21 mouse cellular contexts compared by ENCODE assay signal in the genomic region with DNA sequence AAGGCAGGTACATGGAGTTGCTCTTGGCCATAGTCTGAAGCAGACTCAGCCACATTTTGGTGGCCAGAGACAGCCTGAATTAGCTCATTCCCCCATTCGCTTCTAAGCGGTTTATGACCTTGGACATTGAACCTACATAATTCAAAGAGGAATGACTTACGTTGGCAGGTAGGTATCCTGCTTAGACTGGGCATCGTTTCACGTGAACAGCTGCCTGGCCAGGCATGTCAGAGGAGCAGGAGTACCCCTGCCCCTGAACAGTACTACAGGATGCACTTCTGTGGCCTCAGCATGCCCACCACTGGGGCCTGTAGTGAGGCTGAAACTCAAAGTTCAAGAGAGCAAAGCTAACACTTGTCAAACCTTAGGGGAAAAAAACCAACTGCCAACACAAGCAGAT. TPM values are rescaled to one million over a fixed set of nuclear protein-coding genes. Genes with fewer than 3 reads are reported as not detected.
A peak's percentile ranks its signal among the peaks of the same experiment; 100 is the strongest.
DNase-seq lines count a peak whose midpoint lies in the region; ATAC-seq and TF ChIP-seq lines count a peak whose summit lies in the region.
"Had no signal": no experiment of that assay in that cellular context is flagged by ENCODE, and none has a peak within 500 bp of the region (broad histone marks: within the 10 kb centered on the region; RNA-seq: fewer than 3 reads in every experiment).

No protein-coding gene starts in this region.

- DNase-seq in liver, embryonic 11.5 days (ENCODE audit: low spot score): no peak
- peak; percentile 5 for DNase-seq in kidney, postnatal 0 days (ENCODE audit: low spot score)
- DNase-seq in liver, embryonic 14.5 days (ENCODE audit: low read depth in 3 of 3, low spot score in 3 of 3): no peak
- DNase-seq in layer of hippocampus, postnatal 25 days (ENCODE audit: extremely low spot score in 1 of 2, low spot score in 1 of 2): no peak
- no peak for DNase-seq in spleen, postnatal 14 days (ENCODE audit: low spot score in 2 of 2)
- DNase-seq in frontal cortex, adult 2 months (ENCODE audit: extremely low spot score in 1 of 2, low spot score in 1 of 2): no peak
- DNase-seq: adrenal gland, postnatal 36 days; cerebellum, adult 11-12 months; cerebellum, postnatal 25 days; heart, adult 2 months; lung, postnatal 4 days; retina, postnatal 1 day; right cerebral cortex, postnatal 4 days; thymus, postnatal 14 days had no signal

- no peak overlapping the region for H3K9ac ChIP-seq in liver, embryonic 12.5 days
- no peak overlapping the region for H3K9ac ChIP-seq in liver, embryonic 11.5 days (ENCODE audit: low read depth, low read length)
- H3K9ac ChIP-seq in kidney, postnatal 0 days (ENCODE audit: low read depth, low read length): no peak overlapping the region
- no peak overlapping the region for H3K9ac ChIP-seq in liver, embryonic 14.5 days (replicated peaks)
- H3K9ac ChIP-seq: limb, embryonic 12.5 days; lung, embryonic 15.5 days had no signal

- no peaks in the 10 kb centered on the region for H3K27me3 ChIP-seq in liver, embryonic 12.5 days (replicated peaks)
- H3K27me3 ChIP-seq in liver, embryonic 11.5 days (replicated peaks; ENCODE audit: control insufficient read depth, insufficient read depth, low read length): no peaks in the 10 kb centered on the region
- no peaks in the 10 kb centered on the region for H3K27me3 ChIP-seq in kidney, postnatal 0 days (ENCODE audit: insufficient read depth, low read length)
- no peaks in the 10 kb centered on the region for H3K27me3 ChIP-seq in liver, embryonic 14.5 days (ENCODE audit: control insufficient read depth, insufficient read depth, low read length)
- H3K27me3 ChIP-seq: limb, embryonic 12.5 days; lung, embryonic 15.5 days had no signal

- no peaks in the 10 kb centered on the region for H3K4me1 ChIP-seq in liver, embryonic 12.5 days
- H3K4me1 ChIP-seq in liver, embryonic 11.5 days (replicated peaks; ENCODE audit: control insufficient read depth, insufficient read depth, low read length): 0 out of 2 replicates have a peak, but pooled peaks cover 3% of the 10 kb centered on the region
- H3K4me1 ChIP-seq in kidney, postnatal 0 days (replicated peaks; ENCODE audit: insufficient read depth, low read length): no peaks in the 10 kb centered on the region
- peaks cover 0 to 4% of the 10 kb centered on the region in 2 experiments; a peak in 1 of 4 replicates for H3K4me1 ChIP-seq in liver, embryonic 14.5 days (replicated peaks; ENCODE audit: control insufficient read depth in 2 of 2, insufficient read depth in 2 of 2, low read length in 1 of 2)
- H3K4me1 ChIP-seq: limb, embryonic 12.5 days; lung, embryonic 15.5 days had no signal

- H3K36me3 ChIP-seq in liver, embryonic 12.5 days: no peaks in the 10 kb centered on the region
- H3K36me3 ChIP-seq in liver, embryonic 11.5 days (ENCODE audit: control insufficient read depth, insufficient read depth, low read length): no peaks in the 10 kb centered on the region
- H3K36me3 ChIP-seq in kidney, postnatal 0 days (ENCODE audit: insufficient read depth, low read length): no peaks in the 10 kb centered on the region
- no peaks in the 10 kb centered on the region for H3K36me3 ChIP-seq in liver, embryonic 14.5 days (replicated peaks; ENCODE audit: control insufficient read depth, insufficient read depth, low read depth)
- H3K36me3 ChIP-seq: limb, embryonic 12.5 days; lung, embryonic 15.5 days had no signal

- ATAC-seq in liver, embryonic 12.5 days: 0 out of 2 replicates have a peak, but pooled peaks have one; percentile 44
- ATAC-seq in liver, embryonic 11.5 days (replicated peaks; ENCODE audit: low FRiP score): no peak
- peak; percentile 96 for ATAC-seq in kidney, postnatal 0 days (replicated peaks; ENCODE audit: low FRiP score, low read depth)
- 0 out of 2 replicates have a peak, but pooled peaks have one; percentile 29 for ATAC-seq in liver, embryonic 14.5 days (ENCODE audit: insufficient read depth)
- ATAC-seq: hindbrain, embryonic 16.5 days; midbrain, embryonic 16.5 days had no signal

- H3K4me3 ChIP-seq in liver, embryonic 12.5 days: no peak overlapping the region
- no peak overlapping the region for H3K4me3 ChIP-seq in liver, embryonic 11.5 days (ENCODE audit: low read depth, low read length)
- H3K4me3 ChIP-seq in kidney, postnatal 0 days (replicated peaks; ENCODE audit: low read depth, low read length): no peak overlapping the region
- H3K4me3 ChIP-seq in liver, embryonic 14.5 days (ENCODE audit: insufficient read depth in 1 of 2, low read depth in 2 of 2, low read length in 2 of 2): no peak overlapping the region
- H3K4me3 ChIP-seq: heart, adult 2 months; limb, embryonic 12.5 days; lung, embryonic 15.5 days had no signal

- H3K9me3 ChIP-seq in liver, embryonic 12.5 days (replicated peaks): no peaks in the 10 kb centered on the region
- no peaks in the 10 kb centered on the region for H3K9me3 ChIP-seq in liver, embryonic 11.5 days (ENCODE audit: control insufficient read depth, low read length)
- no peaks in the 10 kb centered on the region for H3K9me3 ChIP-seq in kidney, postnatal 0 days (replicated peaks; ENCODE audit: low read length)
- H3K9me3 ChIP-seq in liver, embryonic 14.5 days (ENCODE audit: control insufficient read depth, low read length): no peaks in the 10 kb centered on the region
- H3K9me3 ChIP-seq: limb, embryonic 12.5 days; lung, embryonic 15.5 days had no signal

- H3K4me2 ChIP-seq in liver, embryonic 12.5 days: no peak overlapping the region
- no peak overlapping the region for H3K4me2 ChIP-seq in liver, embryonic 11.5 days
- H3K4me2 ChIP-seq in kidney, postnatal 0 days (ENCODE audit: low read length): no peak overlapping the region
- no peak overlapping the region for H3K4me2 ChIP-seq in liver, embryonic 14.5 days (ENCODE audit: low read depth)
- H3K4me2 ChIP-seq: limb, embryonic 12.5 days; lung, embryonic 15.5 days had no signal

- WGBS in liver, embryonic 12.5 days (ENCODE audit: insufficient replicate concordance): 65% methylated on average over 5 of the region's 5 CpGs
- WGBS in liver, embryonic 11.5 days: 75% methylated on average over 5 of the region's 5 CpGs
- 41% methylated on average over 5 of the region's 5 CpGs for WGBS in kidney, postnatal 0 days
- WGBS in liver, embryonic 14.5 days (ENCODE audit: insufficient replicate concordance): 58% methylated on average over 5 of the region's 5 CpGs

- no peak for TF ChIP-seq CTCF in kidney, postnatal 0 days (IDR thresholded peaks at IDR 0.05; ENCODE audit: low read depth)
- TF ChIP-seq CTCF in liver, embryonic 14.5 days (IDR thresholded peaks at IDR 0.05; ENCODE audit: low read depth): no peak

- no peak overlapping the region for H3K27ac ChIP-seq in liver, embryonic 12.5 days
- H3K27ac ChIP-seq in liver, embryonic 11.5 days (ENCODE audit: low read depth, low read length): no peak overlapping the region
- H3K27ac ChIP-seq in kidney, postnatal 0 days: 0 out of 2 replicates have a peak overlapping the region, but pooled peaks have one; percentile 28
- no peak overlapping the region for H3K27ac ChIP-seq in liver, embryonic 14.5 days
- H3K27ac ChIP-seq: heart, adult 2 months; limb, embryonic 12.5 days; lung, embryonic 15.5 days had no signal

- no peak for TF ChIP-seq EP300 in liver, embryonic 14.5 days (IDR thresholded peaks at IDR 0.05; ENCODE audit: low read depth)

RNA-seq across cellular contexts. Expression of a gene that starts 4.0 kb away (rescaled TPM):
- 54.0 and 57.6 TPM in 2 replicates for polyA plus RNA-seq in liver, embryonic 12.5 days (2016; fragmentation: Nextera tagmentation; extraction: Ambion mirVana)
- 22.8 and 23.8 TPM in 2 replicates for polyA plus RNA-seq in liver, embryonic 11.5 days (2014; fragmentation: Nextera tagmentation; extraction: Ambion mirVana)
- 929 and 971 TPM in 2 replicates for polyA plus RNA-seq in kidney, postnatal 0 days (2015; fragmentation: Nextera tagmentation; extraction: Ambion mirVana)
- polyA plus RNA-seq in liver, embryonic 14.5 days (2012; rRNA removed): 88.5 and 103 TPM in 2 replicates
- polyA plus RNA-seq in liver, embryonic 14.5 days (2014; fragmentation: Nextera tagmentation; extraction: Ambion mirVana): 240 and 257 TPM in 2 replicates
- total RNA-seq in layer of hippocampus, postnatal 25 days (2021): 1 to 10 TPM; 1.3 to 1.9 TPM
- polyA plus RNA-seq in frontal cortex, adult 2 months (2012; rRNA removed): 3.3 and 3.7 TPM in 2 replicates
- total RNA-seq: hematopoietic stem cell, adult 5-6 weeks had no signal
- polyA plus RNA-seq: forebrain, embryonic 11.5 days had no signal

RNA-seq across cellular contexts. Expression of a gene that starts 32.4 kb away (rescaled TPM):
- polyA plus RNA-seq in liver, embryonic 12.5 days (2016; fragmentation: Nextera tagmentation; extraction: Ambion mirVana): 4.3 and 4.6 TPM in 2 replicates
- polyA plus RNA-seq in liver, embryonic 11.5 days (2014; fragmentation: Nextera tagmentation; extraction: Ambion mirVana): 7.4 and 9.2 TPM in 2 replicates
- 9.0 and 9.1 TPM in 2 replicates for polyA plus RNA-seq in kidney, postnatal 0 days (2015; fragmentation: Nextera tagmentation; extraction: Ambion mirVana)
- polyA plus RNA-seq in liver, embryonic 14.5 days (2012; rRNA removed): 0.88 and 1.5 TPM in 2 replicates
- polyA plus RNA-seq in liver, embryonic 14.5 days (2014; fragmentation: Nextera tagmentation; extraction: Ambion mirVana): 2.6 and 3.5 TPM in 2 replicates
- 10 to 100 TPM; 23.1 to 28.3 TPM for total RNA-seq in layer of hippocampus, postnatal 25 days (2021)
- 3.3 and 3.6 TPM in 2 replicates for polyA plus RNA-seq in frontal cortex, adult 2 months (2012; rRNA removed)

RNA-seq across cellular contexts. Expression of a gene that starts 32.5 kb away (rescaled TPM):
- 65.8 and 67.3 TPM in 2 replicates for polyA plus RNA-seq in liver, embryonic 12.5 days (2016; fragmentation: Nextera tagmentation; extraction: Ambion mirVana)
- 89.4 and 106 TPM in 2 replicates for polyA plus RNA-seq in liver, embryonic 11.5 days (2014; fragmentation: Nextera tagmentation; extraction: Ambion mirVana)
- polyA plus RNA-seq in kidney, postnatal 0 days (2015; fragmentation: Nextera tagmentation; extraction: Ambion mirVana): 93.8 and 96.4 TPM in 2 replicates
- 11.7 and 16.6 TPM in 2 replicates for polyA plus RNA-seq in liver, embryonic 14.5 days (2012; rRNA removed)
- polyA plus RNA-seq in liver, embryonic 14.5 days (2014; fragmentation: Nextera tagmentation; extraction: Ambion mirVana): 55.7 TPM in 2 replicates
- total RNA-seq in layer of hippocampus, postnatal 25 days (2021): 10 to 100 TPM; 31.4 to 33.8 TPM
- polyA plus RNA-seq in frontal cortex, adult 2 months (2012; rRNA removed): 19.6 and 20.7 TPM in 2 replicates

RNA-seq across cellular contexts. Expression of a gene that starts 44.3 kb away (rescaled TPM):
- polyA plus RNA-seq in liver, embryonic 12.5 days (2016; fragmentation: Nextera tagmentation; extraction: Ambion mirVana): 13.3 and 14.6 TPM in 2 replicates
- polyA plus RNA-seq in liver, embryonic 11.5 days (2014; fragmentation: Nextera tagmentation; extraction: Ambion mirVana): 17.4 and 17.8 TPM in 2 replicates
- 29.6 and 30.1 TPM in 2 replicates for polyA plus RNA-seq in kidney, postnatal 0 days (2015; fragmentation: Nextera tagmentation; extraction: Ambion mirVana)
- 4.8 and 5.8 TPM in 2 replicates for polyA plus RNA-seq in liver, embryonic 14.5 days (2012; rRNA removed)
- 6.7 and 9.0 TPM in 2 replicates for polyA plus RNA-seq in liver, embryonic 14.5 days (2014; fragmentation: Nextera tagmentation; extraction: Ambion mirVana)
- total RNA-seq in layer of hippocampus, postnatal 25 days (2021): 10 to 100 TPM; 66.0 to 75.9 TPM
- 67.2 and 73.6 TPM in 2 replicates for polyA plus RNA-seq in frontal cortex, adult 2 months (2012; rRNA removed)

RNA-seq across cellular contexts. Expression of a gene that starts 47.0 kb away (rescaled TPM):
- 0.21 and 0.37 TPM in 2 replicates for polyA plus RNA-seq in liver, embryonic 12.5 days (2016; fragmentation: Nextera tagmentation; extraction: Ambion mirVana)
- polyA plus RNA-seq in liver, embryonic 11.5 days (2014; fragmentation: Nextera tagmentation; extraction: Ambion mirVana): 0.25 TPM in 1 of 2 replicates, not detected in the other
- polyA plus RNA-seq in kidney, postnatal 0 days (2015; fragmentation: Nextera tagmentation; extraction: Ambion mirVana): 0.10 and 0.20 TPM in 2 replicates
- 0.39 and 0.47 TPM in 2 replicates for polyA plus RNA-seq in liver, embryonic 14.5 days (2012; rRNA removed)
- polyA plus RNA-seq in liver, embryonic 14.5 days (2014; fragmentation: Nextera tagmentation; extraction: Ambion mirVana): 0.86 and 1.0 TPM in 2 replicates
- under 1 TPM in 1 of 2 experiments, not detected in 1; 0.19 TPM for total RNA-seq in layer of hippocampus, postnatal 25 days (2021)
- polyA plus RNA-seq in frontal cortex, adult 2 months (2012; rRNA removed): 0.08 and 0.14 TPM in 2 replicates
- total RNA-seq: hematopoietic stem cell, adult 5-6 weeks had no signal
- polyA plus RNA-seq: heart, adult 2 months; hindbrain, embryonic 16.5 days; limb, embryonic 12.5 days; lung, embryonic 15.5 days had no signal
